Mouse (Mus musculus) liver, embryonic 14.5 days (tissue): ENCODE results near the gene Abhd5.

Source experiments
- CTCF ChIP-seq: IDR thresholded peaks from 2 replicates; pipeline ENCODE4 v1.5.1; 2016; ENCODE audit warnings: antibody characterized with exemption, low read depth, control low read depth
- EP300 ChIP-seq: IDR thresholded peaks from 2 replicates; pipeline ENCODE4 v1.6.1; 2016; ENCODE audit warnings: antibody characterized with exemption, low read depth

DNA sequence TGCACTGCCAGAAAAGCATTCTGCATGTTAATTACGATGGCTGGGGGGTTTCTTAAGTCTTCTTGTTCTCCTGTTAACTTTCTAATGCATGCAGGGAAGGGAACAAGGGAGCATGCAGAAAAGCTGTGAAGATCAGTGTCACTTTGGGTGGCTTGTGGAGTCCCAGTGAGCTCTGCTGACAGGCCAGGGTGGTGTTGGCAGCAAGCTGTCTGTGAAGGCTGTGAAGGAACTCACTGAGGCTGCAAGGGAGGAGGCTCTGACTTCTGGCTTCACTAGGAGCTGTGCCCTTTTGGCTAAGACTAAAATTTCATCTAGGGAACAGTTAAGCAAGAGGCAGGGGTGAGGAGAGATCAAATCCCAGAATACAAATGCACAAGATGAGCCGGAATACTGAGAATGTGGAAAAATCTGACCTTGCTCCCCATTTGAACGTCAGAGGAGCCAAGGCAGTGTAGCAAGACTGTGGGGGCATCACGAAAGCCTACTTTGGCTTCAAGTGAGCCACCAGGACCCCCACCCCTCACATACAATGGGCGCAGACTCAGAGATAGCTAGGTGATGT is 68.9 kb downstream of the Abhd5 start:
- TF ChIP-seq EP300 (no peak), CTCF (no peak)
